Mouse (Mus musculus): ENCODE results near the gene E330021D16Rik. TPM values are rescaled to one million over a fixed set of nuclear protein-coding genes. Genes with fewer than 3 reads are reported as not detected.
A peak's percentile ranks its signal among the peaks of the same experiment; 100 is the strongest.

The E330021D16Rik gene
- polyA plus RNA-seq, 2 experiments: 0.08 TPM; not detected in 1

DNA sequence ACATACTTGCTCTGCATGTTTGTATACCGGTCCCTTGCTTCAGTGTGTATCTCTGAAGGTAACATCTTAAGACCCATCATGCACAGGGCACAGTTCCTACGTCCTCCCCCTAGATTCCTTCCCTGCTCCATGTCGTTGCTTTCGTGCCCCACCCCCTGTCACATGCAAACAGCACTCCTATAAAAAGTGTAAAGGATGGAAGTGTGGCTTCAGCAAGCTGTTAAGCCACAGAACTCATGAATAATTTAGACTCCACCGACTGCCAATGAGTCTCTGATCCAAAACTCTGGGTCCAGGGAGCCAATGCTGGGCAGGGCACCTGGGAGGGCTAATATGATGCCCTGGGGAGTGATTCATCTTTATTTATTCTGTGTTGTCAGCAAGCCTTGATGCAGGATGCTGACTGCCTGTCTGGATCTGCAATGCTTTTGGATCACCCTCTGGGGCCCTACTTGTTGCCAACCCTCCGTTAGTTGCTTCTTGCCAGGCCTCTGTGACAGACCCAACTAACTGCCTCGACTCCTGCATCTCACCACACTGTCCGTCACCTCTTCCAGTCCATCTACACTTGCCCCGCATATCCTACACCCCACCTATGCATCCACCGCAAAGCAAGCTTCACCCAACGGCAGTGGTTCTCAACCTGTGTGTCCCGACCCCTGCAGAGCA lies 50.8 kb downstream of the E330021D16Rik start:
- Histone ChIP-seq H3K27me3 (ENCODE audit: control insufficient read depth, insufficient read depth, low read length) (no peaks in the 10 kb centered on the region), H3K27ac (replicated peaks; ENCODE audit: low read depth, low read length) (no peak overlapping the region), H3K9ac (ENCODE audit: low read depth, low read length, severe bottlenecking) (no peak overlapping the region), H3K36me3 (ENCODE audit: control insufficient read depth, insufficient read depth, low read length) (no peaks in the 10 kb centered on the region), H3K4me2 (replicated peaks; ENCODE audit: low read depth, low read length, severe bottlenecking) (no peak overlapping the region), H3K4me3 (replicated peaks; ENCODE audit: low read length) (no peak overlapping the region), H3K4me1 (ENCODE audit: control insufficient read depth, insufficient read depth, low read length) (no peaks in the 10 kb centered on the region), H3K9me3 (ENCODE audit: control insufficient read depth, low read length) (no peaks in the 10 kb centered on the region)
- 70% methylated on average over 12 of the region's 12 CpGs for WGBS
- DNase-seq (ENCODE audit: low spot score) (no peak), ATAC-seq (ENCODE audit: low FRiP score, low read depth) (no peak)
- TF ChIP-seq POLR2A (IDR thresholded peaks at IDR 0.05; ENCODE audit: borderline replicate concordance, extremely low read depth, insufficient read depth, insufficient read length): no peak

DNA sequence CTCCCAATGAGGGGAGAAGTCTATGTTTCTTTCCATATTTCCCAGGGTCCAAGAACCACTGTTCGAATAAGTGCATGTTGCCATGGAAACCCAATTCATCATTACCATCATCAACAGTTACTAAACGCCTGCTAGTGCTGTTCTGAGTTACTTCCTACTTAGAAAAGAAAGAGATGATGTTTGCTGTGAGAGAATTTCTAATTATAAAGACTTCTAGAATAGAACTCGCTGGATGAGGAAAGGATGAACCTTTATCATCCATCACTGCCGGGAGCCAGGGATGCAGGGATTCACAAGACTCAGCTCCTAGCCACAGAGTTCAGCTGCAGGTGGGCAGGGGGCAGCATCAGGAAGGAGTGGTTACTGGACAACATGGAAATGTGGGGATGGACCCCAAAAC lies 51.4 kb downstream of the E330021D16Rik start:
- H3K36me3 ChIP-seq (ENCODE audit: control insufficient read depth, insufficient read depth, low read length): no peaks in the 10 kb centered on the region
- H3K4me1 ChIP-seq (ENCODE audit: control insufficient read depth, insufficient read depth, low read length): no peaks in the 10 kb centered on the region
- no peak for TF ChIP-seq POLR2A (IDR thresholded peaks at IDR 0.05; ENCODE audit: borderline replicate concordance, extremely low read depth, insufficient read depth, insufficient read length)
- H3K27ac ChIP-seq (replicated peaks; ENCODE audit: low read depth, low read length): no peak overlapping the region
- H3K9ac ChIP-seq (ENCODE audit: low read depth, low read length, severe bottlenecking): no peak overlapping the region
- ATAC-seq (ENCODE audit: low FRiP score, low read depth) (no peak), DNase-seq (ENCODE audit: low spot score) (no peak)
- no peaks in the 10 kb centered on the region for H3K9me3 ChIP-seq (ENCODE audit: control insufficient read depth, low read length)
- H3K4me3 ChIP-seq (replicated peaks; ENCODE audit: low read length): no peak overlapping the region
- H3K27me3 ChIP-seq (ENCODE audit: control insufficient read depth, insufficient read depth, low read length): no peaks in the 10 kb centered on the region
- WGBS: 76% methylated on average over 4 of the region's 4 CpGs
- no peak overlapping the region for H3K4me2 ChIP-seq (replicated peaks; ENCODE audit: low read depth, low read length, severe bottlenecking)

DNA sequence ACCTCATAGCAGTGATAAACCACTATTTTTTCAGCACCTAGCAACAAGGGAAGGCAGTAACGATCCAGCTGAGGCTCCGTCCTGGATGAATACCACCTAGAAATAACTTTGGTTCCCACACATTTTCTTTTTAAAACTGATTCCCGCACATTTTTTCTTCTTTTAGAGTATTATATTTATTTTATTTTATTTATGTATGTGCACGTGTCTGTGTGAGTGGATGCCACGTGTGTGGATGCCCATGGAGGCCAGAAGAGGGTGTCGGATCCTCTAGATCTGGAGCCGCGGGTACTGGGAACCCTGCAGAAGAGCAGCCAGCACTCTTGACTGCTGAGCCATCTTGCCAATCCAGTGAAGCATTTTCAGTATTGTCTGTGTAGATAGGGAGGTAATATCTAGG lies 52.1 kb downstream of the E330021D16Rik start:
- Histone ChIP-seq H3K4me3 (replicated peaks; ENCODE audit: low read length) (no peak overlapping the region), H3K4me2 (replicated peaks; ENCODE audit: low read depth, low read length, severe bottlenecking) (no peak overlapping the region), H3K9me3 (ENCODE audit: control insufficient read depth, low read length) (no peaks in the 10 kb centered on the region), H3K27ac (replicated peaks; ENCODE audit: low read depth, low read length) (no peak overlapping the region), H3K9ac (ENCODE audit: low read depth, low read length, severe bottlenecking) (no peak overlapping the region), H3K36me3 (ENCODE audit: control insufficient read depth, insufficient read depth, low read length) (no peaks in the 10 kb centered on the region), H3K27me3 (ENCODE audit: control insufficient read depth, insufficient read depth, low read length) (no peaks in the 10 kb centered on the region), H3K4me1 (ENCODE audit: control insufficient read depth, insufficient read depth, low read length) (no peaks in the 10 kb centered on the region)
- no peak for TF ChIP-seq POLR2A (IDR thresholded peaks at IDR 0.05; ENCODE audit: borderline replicate concordance, extremely low read depth, insufficient read depth, insufficient read length)
- ATAC-seq (ENCODE audit: low FRiP score, low read depth) (no peak), DNase-seq (ENCODE audit: low spot score) (no peak)
- WGBS: 87% methylated on average over 8 of the region's 8 CpGs

DNA sequence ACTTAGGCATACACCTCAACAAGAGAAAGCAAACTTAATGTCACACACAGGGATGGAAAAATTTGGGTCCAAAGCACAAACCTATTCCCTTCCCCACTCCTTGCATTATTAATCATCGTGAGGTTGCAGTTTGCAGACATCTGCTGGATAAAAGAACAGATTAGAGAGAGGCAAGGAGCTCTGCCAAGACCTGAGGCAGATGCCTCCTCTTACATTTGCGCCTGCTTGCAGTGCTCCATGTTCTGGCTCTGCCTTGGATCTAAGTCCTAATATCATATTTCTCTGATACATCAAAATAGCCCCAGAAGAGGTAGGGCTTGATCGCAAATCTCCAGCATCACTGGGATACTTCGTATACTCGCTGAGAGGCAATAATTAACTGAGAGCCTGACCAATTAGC lies 56.9 kb downstream of the E330021D16Rik start:
- Histone ChIP-seq H3K9ac (ENCODE audit: low read depth, low read length, severe bottlenecking) (no peak overlapping the region), H3K4me2 (replicated peaks; ENCODE audit: low read depth, low read length, severe bottlenecking) (no peak overlapping the region), H3K27me3 (ENCODE audit: control insufficient read depth, insufficient read depth, low read length) (no peaks in the 10 kb centered on the region), H3K36me3 (ENCODE audit: control insufficient read depth, insufficient read depth, low read length) (no peaks in the 10 kb centered on the region), H3K4me1 (ENCODE audit: control insufficient read depth, insufficient read depth, low read length) (peaks cover under 1% of the 10 kb centered on the region; the same call in 1 of the 2 replicates), H3K4me3 (replicated peaks; ENCODE audit: low read length) (no peak overlapping the region), H3K27ac (replicated peaks; ENCODE audit: low read depth, low read length) (no peak overlapping the region), H3K9me3 (ENCODE audit: control insufficient read depth, low read length) (no peaks in the 10 kb centered on the region)
- peak; percentile 34 for DNase-seq (ENCODE audit: low spot score)
- no peak for TF ChIP-seq POLR2A (IDR thresholded peaks at IDR 0.05; ENCODE audit: borderline replicate concordance, extremely low read depth, insufficient read depth, insufficient read length)
- WGBS: 51% methylated on average over 5 of the region's 5 CpGs
- no peak for ATAC-seq (ENCODE audit: low FRiP score, low read depth)

DNA sequence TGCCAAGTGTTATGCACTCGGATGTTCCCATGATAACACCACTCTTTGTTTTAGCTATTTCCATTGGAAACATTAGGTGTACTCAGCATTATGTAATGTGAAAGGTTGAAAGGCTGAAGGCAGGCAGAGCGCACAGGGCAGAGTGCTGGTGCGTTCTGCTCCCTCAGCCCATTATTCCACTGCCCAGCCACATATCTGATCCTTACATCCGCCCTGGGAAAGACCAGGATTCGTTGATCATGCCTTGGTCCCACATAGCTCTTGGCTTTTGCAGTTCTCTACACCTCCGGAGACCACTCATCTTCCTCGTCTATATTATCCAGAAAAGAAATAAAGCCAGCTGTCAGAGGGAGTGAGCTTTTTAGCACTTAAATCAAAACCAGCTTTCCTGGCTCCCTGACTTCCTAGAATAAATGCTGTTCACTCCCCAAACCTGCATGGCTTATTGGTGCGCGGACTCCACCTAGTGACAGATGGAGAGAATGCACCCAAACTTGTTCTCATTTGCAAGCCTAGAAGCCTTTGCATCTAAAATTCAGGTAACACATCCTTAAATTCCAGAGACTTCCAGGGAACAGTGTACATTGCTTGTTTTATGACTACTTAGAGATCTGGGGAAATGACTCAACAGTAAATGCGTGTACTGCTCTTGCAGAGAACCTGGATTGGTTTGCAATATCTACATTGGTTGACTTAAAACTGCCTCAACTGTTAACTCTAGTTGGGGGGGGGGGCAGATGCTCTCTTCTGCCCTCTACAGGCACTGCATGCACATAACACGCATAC lies 61.8 kb downstream of the E330021D16Rik start:
- Histone ChIP-seq H3K4me2 (replicated peaks; ENCODE audit: low read depth, low read length, severe bottlenecking) (peak overlapping the region; percentile 19; the same call in 1 of the 2 replicates), H3K36me3 (ENCODE audit: control insufficient read depth, insufficient read depth, low read length) (no peaks in the 10 kb centered on the region), H3K9ac (ENCODE audit: low read depth, low read length, severe bottlenecking) (no peak overlapping the region), H3K4me1 (ENCODE audit: control insufficient read depth, insufficient read depth, low read length) (peaks cover 5% of the 10 kb centered on the region; the same call in 1 of the 2 replicates), H3K4me3 (replicated peaks; ENCODE audit: low read length) (no peak overlapping the region), H3K27me3 (ENCODE audit: control insufficient read depth, insufficient read depth, low read length) (no peaks in the 10 kb centered on the region), H3K27ac (replicated peaks; ENCODE audit: low read depth, low read length) (no peak overlapping the region), H3K9me3 (ENCODE audit: control insufficient read depth, low read length) (no peaks in the 10 kb centered on the region)
- ATAC-seq (ENCODE audit: low FRiP score, low read depth) (peak; percentile 84), DNase-seq (ENCODE audit: low spot score) (peak; percentile 95)
- WGBS: 24% methylated on average over 11 of the region's 11 CpGs
- no peak for TF ChIP-seq POLR2A (IDR thresholded peaks at IDR 0.05; ENCODE audit: borderline replicate concordance, extremely low read depth, insufficient read depth, insufficient read length)

Other genes with a start within 250 kb of the E330021D16Rik start
- 0.39 and 0.50 TPM in 2 replicates for gene Grin2b, start 242.1 kb downstream of the E330021D16Rik start, polyA plus RNA-seq (2012; rRNA removed)
- 3.7 and 4.8 TPM in 2 replicates for gene Grin2b, start 242.1 kb downstream of the E330021D16Rik start, polyA plus RNA-seq (2014; fragmentation: Nextera tagmentation; extraction: Ambion mirVana)
- gene Gm8994, start 88.0 kb downstream of the E330021D16Rik start, polyA plus RNA-seq (2012; rRNA removed): 0.05 and 0.15 TPM in 2 replicates
- gene Gm8994, start 88.0 kb downstream of the E330021D16Rik start, polyA plus RNA-seq (2014; fragmentation: Nextera tagmentation; extraction: Ambion mirVana): 0.15 TPM in 1 of 2 replicates, not detected in the other
- 35.7 and 46.3 TPM in 2 replicates for gene Atf7ip, start 90.6 kb upstream of the E330021D16Rik start, polyA plus RNA-seq (2012; rRNA removed)
- gene Atf7ip, start 90.6 kb upstream of the E330021D16Rik start, polyA plus RNA-seq (2014; fragmentation: Nextera tagmentation; extraction: Ambion mirVana): 38.4 and 41.8 TPM in 2 replicates
- gene Plbd1, start 246.4 kb upstream of the E330021D16Rik start, polyA plus RNA-seq (2012; rRNA removed): 4.0 and 5.6 TPM in 2 replicates
- gene Plbd1, start 246.4 kb upstream of the E330021D16Rik start, polyA plus RNA-seq (2014; fragmentation: Nextera tagmentation; extraction: Ambion mirVana): 14.3 and 19.8 TPM in 2 replicates

Data from limb, embryonic 14.5 days (tissue).